Mouse (Mus musculus) lung, embryonic 16.5 days (tissue): Measurements from ENCODE around the gene Sgo2a. TPM values are rescaled to one million over a fixed set of nuclear protein-coding genes. Genes with fewer than 3 reads are reported as not detected.
"Not testable (repeated sequence)": the region's sequence is repeated elsewhere in the genome, so short reads cannot be mapped to it uniquely, and the experiment has no call there.

ENCODE experiments used
- ATAC-seq: fragments of 200-750 bp; cut with Nextera tagmentation; 2 replicates; pipeline ENCODE4 v1.8.0; 2017; ENCODE audit warnings: low read depth, mild to moderate bottlenecking, moderate library complexity
- H3K27ac ChIP-seq: fragments of 300-500 bp; sonication (generic); 2 replicates; pipeline ENCODE4 v1.5.1; 2014; ENCODE audit warnings: mild to moderate bottlenecking, control low read depth, low read length
- H3K27me3 ChIP-seq: fragments of 300-500 bp; sonication (generic); 2 replicates; pipeline ENCODE4 v1.6.1; 2014; ENCODE audit warnings: low read depth, low read length, mixed read lengths; ENCODE audit not compliant: control insufficient read depth, insufficient read depth
- H3K36me3 ChIP-seq: fragments of 300-500 bp; sonication (generic); 2 replicates; pipeline ENCODE4 v1.6.1; 2014; ENCODE audit warnings: low read length; ENCODE audit not compliant: control insufficient read depth, insufficient read depth
- H3K4me1 ChIP-seq: fragments of 300-500 bp; sonication (generic); replicated peaks from 2 replicates; pipeline ENCODE4 v1.6.1; 2014; ENCODE audit warnings: low read length, mixed read lengths; ENCODE audit not compliant: control insufficient read depth, insufficient read depth
- H3K4me2 ChIP-seq: fragments of 300-500 bp; sonication (generic); 2 replicates; pipeline ENCODE4 v1.6.1; 2014; ENCODE audit warnings: low read depth, low read length, control low read depth
- H3K4me3 ChIP-seq: fragments of 300-500 bp; sonication (generic); 2 replicates; pipeline ENCODE4 v1.5.1; 2014; ENCODE audit warnings: mild to moderate bottlenecking, low read length, control low read depth
- H3K9ac ChIP-seq: fragments of 300-500 bp; sonication (generic); 2 replicates; pipeline ENCODE4 v1.6.1; 2014; ENCODE audit warnings: low read length, control low read depth
- H3K9me3 ChIP-seq: fragments of 300-500 bp; sonication (generic); 2 replicates; pipeline ENCODE4 v1.6.1; 2016; ENCODE audit warnings: low read length; ENCODE audit not compliant: control insufficient read depth
- WGBS: fragments of 180-500 bp; shearing (Covaris S2); extraction: QIAGEN DNeasy Blood & Tissue Kit; methylation state at CpG from one replicate; pipeline ENCODE4 v1.1.7; 2014; 5-methylcytosine and 5-hydroxymethylcytosine counted together
- polyA plus RNA-seq: library from polyadenylated mRNA; unstranded; fragments of >200 nt; fragmentation: Nextera tagmentation; extraction: Ambion mirVana; gene quantifications from 2 replicates; pipeline ENCODE4 v1.2.1, GENCODE M21; 2015

Sgo2a gene
- polyA plus RNA-seq, 1 experiment from 2014 or later: 24.5 TPM

- Histone ChIP-seq H3K27ac (no peak overlapping the region), H3K9me3 (no peaks in the 10 kb centered on the region), H3K4me2 (no peak overlapping the region), H3K27me3 (no peaks in the 10 kb centered on the region), H3K4me1 (peaks cover 17% of the 10 kb centered on the region), H3K36me3 (peaks cover 4% of the 10 kb centered on the region), H3K9ac (no peak overlapping the region), H3K4me3 (no peak overlapping the region)
- ATAC-seq: no peak
- 65% methylated on average over 7 of the region's 7 CpGs for WGBS
Measured at GRCm38 (mm10) chr1:58027707-58028106, 31.9 kb downstream of the Sgo2a start.

- 0 out of 2 replicates have a peak within 1 kb of the TSS, but pooled peaks have one; percentile 31 for H3K9ac ChIP-seq
- WGBS: 7% methylated on average over 12 of the region's 12 CpGs
- no peaks in the 10 kb centered on the region for H3K9me3 ChIP-seq
- peaks cover 17% of the 10 kb centered on the region for H3K4me1 ChIP-seq
- no peaks in the 10 kb centered on the region for H3K27me3 ChIP-seq
- ATAC-seq: peak; percentile 77
- peak within 1 kb of the TSS; percentile 37 for H3K4me3 ChIP-seq
- H3K27ac ChIP-seq: peak within 1 kb of the TSS; percentile 61
- peak within 1 kb of the TSS; percentile 56 for H3K4me2 ChIP-seq
- H3K36me3 ChIP-seq: peaks cover 4% of the 10 kb centered on the region
Measured at GRCm38 (mm10) chr1:58029636-58030117, 33.9 kb downstream of the Sgo2a start, which contains the start of gene Aox1. Gene Aox1 (plus strand): TSS chr1:58029931.

- Histone ChIP-seq H3K27me3 (no peaks in the 10 kb centered on the region), H3K27ac (peak overlapping the region; percentile 61), H3K4me2 (peak overlapping the region; percentile 56), H3K4me1 (peaks cover 17% of the 10 kb centered on the region), H3K9me3 (no peaks in the 10 kb centered on the region), H3K4me3 (peak overlapping the region; percentile 37), H3K36me3 (peaks cover 2% of the 10 kb centered on the region; the same call in 1 of the 2 replicates), H3K9ac (0 out of 2 replicates have a peak overlapping the region, but pooled peaks have one; percentile 31)
- WGBS: 24% methylated on average over 13 of the region's 13 CpGs
- peak; percentile 77 for ATAC-seq
Measured at GRCm38 (mm10) chr1:58030156-58030871, 34.5 kb downstream of the Sgo2a start.

GRCm38 (mm10) chr1:58031160-58031769 lies 35.5 kb downstream of the Sgo2a start:
- Histone ChIP-seq H3K27me3 (no peaks in the 10 kb centered on the region), H3K4me2 (no peak overlapping the region), H3K9me3 (no peaks in the 10 kb centered on the region), H3K27ac (no peak overlapping the region; the same call in 1 of the 2 replicates), H3K4me1 (peaks cover 17% of the 10 kb centered on the region), H3K9ac (no peak overlapping the region), H3K4me3 (no peak overlapping the region), H3K36me3 (peaks cover 2% of the 10 kb centered on the region; the same call in 1 of the 2 replicates)
- ATAC-seq: no peak
- 58% methylated on average over 10 of the region's 10 CpGs for WGBS

GRCm38 (mm10) chr1:58037306-58037705 lies 41.5 kb downstream of the Sgo2a start:
- not testable (repeated sequence) for H3K4me1 ChIP-seq, H3K36me3 ChIP-seq, H3K9me3 ChIP-seq, H3K27ac ChIP-seq, H3K4me3 ChIP-seq, H3K9ac ChIP-seq, ATAC-seq, H3K27me3 ChIP-seq, H3K4me2 ChIP-seq
- 88% methylated on average over 9 of the region's 9 CpGs for WGBS

- Histone ChIP-seq H3K9ac (no peak overlapping the region), H3K4me1 (no peaks in the 10 kb centered on the region), H3K27ac (no peak overlapping the region), H3K4me2 (no peak overlapping the region), H3K27me3 (no peaks in the 10 kb centered on the region), H3K4me3 (no peak overlapping the region), H3K9me3 (no peaks in the 10 kb centered on the region), H3K36me3 (no peaks in the 10 kb centered on the region)
- WGBS: 42% methylated on average over 3 of the region's 3 CpGs
- no peak for ATAC-seq
Measured at GRCm38 (mm10) chr1:58045076-58045475, 49.3 kb downstream of the Sgo2a start.

- Histone ChIP-seq H3K9me3 (no peaks in the 10 kb centered on the region), H3K4me1 (no peaks in the 10 kb centered on the region), H3K27me3 (no peaks in the 10 kb centered on the region), H3K4me3 (no peak overlapping the region), H3K9ac (no peak overlapping the region), H3K27ac (no peak overlapping the region), H3K36me3 (no peaks in the 10 kb centered on the region), H3K4me2 (no peak overlapping the region)
- WGBS: 62% methylated on average over 5 of the region's 5 CpGs
- no peak for ATAC-seq
Measured at GRCm38 (mm10) chr1:58045546-58045945, 49.8 kb downstream of the Sgo2a start.

- Histone ChIP-seq H3K27ac (no peak overlapping the region), H3K36me3 (no peaks in the 10 kb centered on the region), H3K9me3 (no peaks in the 10 kb centered on the region), H3K4me2 (no peak overlapping the region), H3K4me3 (no peak overlapping the region), H3K4me1 (no peaks in the 10 kb centered on the region), H3K9ac (no peak overlapping the region), H3K27me3 (no peaks in the 10 kb centered on the region)
- ATAC-seq: no peak
- 63% methylated on average over 3 of the region's 3 CpGs for WGBS
Measured at GRCm38 (mm10) chr1:58046721-58047290, 51.0 kb downstream of the Sgo2a start.

GRCm38 (mm10) chr1:58049126-58049525 lies 53.4 kb downstream of the Sgo2a start:
- Histone ChIP-seq H3K27me3 (no peaks in the 10 kb centered on the region), H3K27ac (no peak overlapping the region), H3K36me3 (no peaks in the 10 kb centered on the region), H3K4me3 (no peak overlapping the region), H3K9me3 (no peaks in the 10 kb centered on the region), H3K4me1 (no peaks in the 10 kb centered on the region; the same call in 1 of the 2 replicates), H3K4me2 (no peak overlapping the region), H3K9ac (no peak overlapping the region)
- no peak for ATAC-seq
- 87% methylated on average over 5 of the region's 5 CpGs for WGBS
